Mouse (Mus musculus) C2C12 (cell line): Measurements from ENCODE around the gene H3f3a. TPM values are rescaled to one million over a fixed set of nuclear protein-coding genes. Genes with fewer than 3 reads are reported as not detected.

Source experiments
- H3K27me3 ChIP-seq: one replicate; pipeline ENCODE4 v1.6.1; 2011; ENCODE audit not compliant: control insufficient read depth, insufficient read depth, insufficient read length
- H3K36me3 ChIP-seq: one replicate; pipeline ENCODE4 v1.6.1; 2011; ENCODE audit not compliant: control insufficient read depth, insufficient read depth
- H3K4me3 ChIP-seq: one replicate; pipeline ENCODE4 v1.5.1; 2011; ENCODE audit warnings: mild to moderate bottlenecking, control low read depth; ENCODE audit not compliant: poor library complexity, insufficient read depth, severe bottlenecking
- H3K79me2 ChIP-seq: one replicate; pipeline ENCODE4 v1.6.1; 2011; ENCODE audit not compliant: control insufficient read depth, insufficient read depth
- H3K79me3 ChIP-seq: one replicate; pipeline ENCODE4 v1.6.1; 2011; ENCODE audit warnings: low read depth, control low read depth
- H3ac ChIP-seq: one replicate; pipeline ENCODE3; 2011; ENCODE audit warnings: low read depth; ENCODE audit not compliant: control insufficient read depth, insufficient read length
- CEBPB ChIP-seq: IDR thresholded peaks from one replicate; pipeline ENCODE4 v1.6.1; 2011; ENCODE audit warnings: low read depth, mild to moderate bottlenecking, control low read depth, moderate library complexity
- CTCF ChIP-seq: IDR thresholded peaks from one replicate; pipeline ENCODE4 v1.5.1; 2011; ENCODE audit not compliant: control insufficient read depth, insufficient read depth, insufficient read length
- FOSL1 ChIP-seq: IDR thresholded peaks from one replicate; pipeline ENCODE4 v1.8.0; 2011; ENCODE audit warnings: mild to moderate bottlenecking, low read length; ENCODE audit not compliant: poor library complexity, insufficient read depth, severe bottlenecking
- MAX ChIP-seq: IDR thresholded peaks from one replicate; pipeline ENCODE4 v1.6.1; 2011; ENCODE audit warnings: mild to moderate bottlenecking, control low read depth
- MYOD1 ChIP-seq: IDR thresholded peaks from one replicate; pipeline ENCODE4 v1.6.1; 2011; ENCODE audit warnings: low read depth; ENCODE audit not compliant: control insufficient read depth, insufficient read length
- MYOG ChIP-seq: IDR thresholded peaks from one replicate; pipeline ENCODE4 v1.6.1; 2011; ENCODE audit not compliant: control insufficient read depth, insufficient read length; ENCODE audit errors: extremely low read depth
- USF1 ChIP-seq: IDR thresholded peaks from one replicate; pipeline ENCODE4 v1.6.1; 2011; ENCODE audit warnings: low read depth, mild to moderate bottlenecking, control low read depth, moderate library complexity
- polyA plus RNA-seq: library from polyadenylated mRNA; unstranded; fragments of >200 nt; fragmentation: generic; extraction: Trizol; gene quantifications from one replicate; pipeline ENCODE4 v1.2.1, GENCODE M21; 2012; ENCODE audit warnings: missing spikeins

H3f3a gene
- polyA plus RNA-seq, 1 experiment, result 570 TPM

GRCm38 (mm10) chr1:180756711-180757110 lies 57.0 kb downstream of the H3f3a start:
- H3K27me3 ChIP-seq, result no peaks in the 10 kb centered on the region
- H3K36me3 ChIP-seq, result peaks cover 27% of the 10 kb centered on the region

GRCm38 (mm10) chr1:180754376-180754775 lies 59.4 kb downstream of the H3f3a start:
- Histone ChIP-seq H3K36me3 (peaks cover 34% of the 10 kb centered on the region), H3ac (no peak overlapping the region), H3K4me3 (no peak overlapping the region), H3K27me3 (no peaks in the 10 kb centered on the region), H3K79me2 (no peaks in the 10 kb centered on the region), H3K79me3 (no peaks in the 10 kb centered on the region)
- TF ChIP-seq FOSL1, result no peak
- TF ChIP-seq CTCF, result no peak
- no peak for TF ChIP-seq CEBPB
- TF ChIP-seq USF1, result no peak
- TF ChIP-seq MAX, result no peak
- TF ChIP-seq MYOG, result no peak
- TF ChIP-seq MYOD1, result no peak

More at GRCm38 (mm10) chr1:180756711-180757110, 57.0 kb downstream of the H3f3a start:
- no peak for TF ChIP-seq MYOD1
- TF ChIP-seq MYOG, result no peak
- TF ChIP-seq MAX, result no peak
- TF ChIP-seq FOSL1, result no peak
- TF ChIP-seq CEBPB, result no peak
- no peak for TF ChIP-seq USF1
- no peak for TF ChIP-seq CTCF
- H3K79me2 ChIP-seq, result no peaks in the 10 kb centered on the region
- H3K79me3 ChIP-seq, result no peaks in the 10 kb centered on the region
- no peak overlapping the region for H3K4me3 ChIP-seq
- no peak overlapping the region for H3ac ChIP-seq

GRCm38 (mm10) chr1:180752115-180752514 lies 61.6 kb downstream of the H3f3a start:
- Histone ChIP-seq H3K79me3 (no peaks in the 10 kb centered on the region), H3K36me3 (peaks cover 55% of the 10 kb centered on the region), H3K4me3 (no peak overlapping the region), H3K79me2 (no peaks in the 10 kb centered on the region), H3K27me3 (no peaks in the 10 kb centered on the region), H3ac (no peak overlapping the region)
- TF ChIP-seq MAX (no peak), FOSL1 (no peak), CEBPB (no peak), USF1 (no peak), MYOG (no peak), MYOD1 (no peak), CTCF (no peak)

Other genes starting within 250 kb of the H3f3a start
- gene Parp1, start 245.0 kb downstream of the H3f3a start, polyA plus RNA-seq, result 64.4 TPM
- 4.5 TPM for gene Lin9, start 172.8 kb downstream of the H3f3a start, polyA plus RNA-seq
- not detected for gene Mixl1, start 116.9 kb downstream of the H3f3a start, polyA plus RNA-seq
- gene Acbd3, start 87.9 kb downstream of the H3f3a start, polyA plus RNA-seq, result 13.2 TPM
- gene Sde2, start 37.2 kb upstream of the H3f3a start, polyA plus RNA-seq, result 17.7 TPM
- not detected for gene Lefty2, start 79.2 kb upstream of the H3f3a start, polyA plus RNA-seq
- 114 TPM for gene Pycr2, start 90.3 kb upstream of the H3f3a start, polyA plus RNA-seq
- gene Lefty1, start 121.1 kb upstream of the H3f3a start, polyA plus RNA-seq, result 2.1 TPM
- gene Tmem63a, start 128.4 kb upstream of the H3f3a start, polyA plus RNA-seq, result 38.5 TPM
- 60.6 TPM for gene Ephx1, start 207.0 kb upstream of the H3f3a start, polyA plus RNA-seq
- gene 9130409I23Rik, start 237.3 kb upstream of the H3f3a start, polyA plus RNA-seq, result not detected